Mouse (Mus musculus) kidney, postnatal 10 days (tissue): ENCODE data around the gene Il18r1.

Experiments
- DNase-seq: peaks from one replicate; pipeline ENCODE4 v3.0.0; 2021; ENCODE audit warnings: mixed read lengths

Gene Il18r1

DNA sequence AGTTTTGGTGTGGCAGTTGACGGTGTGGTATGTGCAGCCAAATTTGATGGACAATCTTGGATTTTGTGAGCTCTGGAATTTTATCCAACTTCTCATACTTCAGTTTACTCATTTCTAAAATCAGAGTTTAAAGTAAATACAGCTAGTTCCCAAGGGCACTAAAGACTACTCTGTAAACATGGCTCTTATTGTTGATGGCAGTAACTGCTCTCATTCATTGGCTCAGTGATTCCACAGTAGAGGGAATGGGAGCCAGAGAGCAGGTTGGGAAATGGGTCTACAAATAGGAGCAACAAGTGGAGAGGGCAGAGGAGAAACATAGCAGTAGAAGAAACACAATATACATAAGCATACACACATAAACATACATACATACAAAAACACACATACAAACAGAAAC is 34.4 kb downstream of the Il18r1 start:
- no peak for DNase-seq

- no peak for DNase-seq
Measured at GRCm38 (mm10) chr1:40501126-40501525, 35.8 kb downstream of the Il18r1 start.

GRCm38 (mm10) chr1:40501546-40502398 is 36.4 kb downstream of the Il18r1 start:
- DNase-seq: no peak

GRCm38 (mm10) chr1:40504548-40504947 is 39.2 kb downstream of the Il18r1 start:
- no peak for DNase-seq

- no peak for DNase-seq
Measured at GRCm38 (mm10) chr1:40514851-40515585, 49.7 kb downstream of the Il18r1 start, which contains the start of gene Il18rap. TSS of gene Il18rap (plus strand) at chr1:40515362.

DNA sequence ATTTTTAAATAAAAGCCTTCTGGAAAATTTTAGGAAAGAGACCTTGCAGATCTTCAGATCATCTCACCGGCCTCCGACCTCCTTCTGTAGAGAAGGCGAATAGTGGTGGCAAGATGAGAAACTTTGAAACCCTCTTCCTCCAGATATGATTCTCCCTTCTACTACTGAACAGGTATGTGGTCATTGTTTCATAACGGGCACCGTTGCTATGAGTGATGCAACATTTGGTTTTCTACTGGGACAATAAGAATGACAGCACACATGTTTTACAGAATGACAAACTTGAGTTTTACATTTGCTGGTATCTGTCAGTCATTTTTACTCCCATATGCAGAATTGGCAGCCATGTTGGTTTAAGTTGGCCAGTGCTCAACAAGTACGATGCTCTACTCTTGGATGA is 51.0 kb downstream of the Il18r1 start:
- DNase-seq: no peak

GRCm38 (mm10) chr1:40522918-40523317 is 57.6 kb downstream of the Il18r1 start:
- no peak for DNase-seq

DNA sequence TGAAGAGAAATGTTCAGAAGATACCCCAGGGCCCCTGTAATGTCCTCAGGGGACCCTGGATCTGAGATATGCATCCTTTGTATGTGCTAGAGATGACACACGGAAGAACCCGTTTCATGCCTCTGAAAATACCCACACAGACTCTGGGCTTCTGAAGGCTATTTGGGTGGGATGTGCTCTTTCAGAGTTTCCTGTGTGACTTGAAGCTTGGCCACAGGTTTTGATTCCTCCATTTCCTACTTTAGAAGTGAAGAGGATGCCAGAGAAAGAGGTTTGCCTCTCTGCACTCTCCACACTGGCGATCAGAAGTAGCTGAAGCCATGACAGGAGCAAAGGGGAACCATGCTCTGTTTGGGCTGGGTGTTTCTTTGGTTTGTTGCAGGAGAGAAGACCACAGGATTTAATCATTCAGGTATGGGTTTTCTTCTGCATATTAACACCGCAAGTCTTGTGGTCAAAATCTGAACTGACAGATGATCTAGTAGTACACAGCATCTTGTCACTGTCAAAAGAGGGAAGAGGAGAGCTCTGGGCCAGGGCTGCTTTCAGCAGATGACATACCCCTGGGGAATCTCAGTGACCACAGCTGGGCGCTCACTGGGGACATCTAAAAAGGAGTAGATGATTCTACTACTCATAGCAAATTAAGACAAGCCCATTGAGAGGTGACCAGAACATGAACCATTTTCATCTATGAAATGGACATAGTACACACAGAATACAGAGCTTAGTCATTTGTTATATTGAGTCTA is 58.8 kb downstream of the Il18r1 start:
- no peak for DNase-seq

DNA sequence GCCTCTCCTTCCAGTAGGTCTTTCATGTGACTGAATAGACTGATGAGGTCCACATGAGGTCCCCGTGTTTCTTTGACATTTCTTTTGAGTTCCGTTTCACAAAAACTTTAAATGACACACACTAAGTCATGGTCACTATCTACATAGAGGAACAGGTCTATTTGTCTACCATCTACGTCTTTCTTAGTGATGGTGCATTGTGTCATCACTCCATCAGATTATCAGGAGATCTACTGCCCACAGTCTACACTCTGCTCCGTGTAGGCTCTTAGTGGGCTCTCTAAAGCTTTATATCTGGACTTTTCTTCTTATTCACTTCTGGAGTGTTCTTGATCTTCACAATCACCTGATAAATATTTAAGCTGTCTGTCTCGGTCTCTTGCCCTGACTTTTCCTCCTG is 63.9 kb downstream of the Il18r1 start:
- DNase-seq: no peak

DNA sequence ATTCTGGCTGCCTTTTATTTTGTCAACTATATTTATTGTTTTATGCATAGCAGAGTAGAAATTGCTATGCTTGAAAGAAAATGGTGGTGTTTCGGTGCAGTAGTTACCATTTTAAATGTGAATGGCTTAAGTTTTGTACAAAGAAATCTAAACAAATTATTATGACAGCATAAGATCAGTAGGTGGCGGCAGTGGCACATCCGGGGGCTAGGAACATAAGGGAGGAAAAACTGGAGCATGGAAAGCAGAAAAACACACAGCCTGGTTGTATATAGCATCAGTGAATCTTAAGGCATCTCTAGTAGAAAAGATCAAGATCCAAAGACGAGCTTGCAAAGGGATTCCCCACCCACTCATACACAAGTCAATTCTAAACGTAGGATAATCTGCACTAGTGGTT is 72.2 kb downstream of the Il18r1 start:
- peak; percentile 7 for DNase-seq

DNA sequence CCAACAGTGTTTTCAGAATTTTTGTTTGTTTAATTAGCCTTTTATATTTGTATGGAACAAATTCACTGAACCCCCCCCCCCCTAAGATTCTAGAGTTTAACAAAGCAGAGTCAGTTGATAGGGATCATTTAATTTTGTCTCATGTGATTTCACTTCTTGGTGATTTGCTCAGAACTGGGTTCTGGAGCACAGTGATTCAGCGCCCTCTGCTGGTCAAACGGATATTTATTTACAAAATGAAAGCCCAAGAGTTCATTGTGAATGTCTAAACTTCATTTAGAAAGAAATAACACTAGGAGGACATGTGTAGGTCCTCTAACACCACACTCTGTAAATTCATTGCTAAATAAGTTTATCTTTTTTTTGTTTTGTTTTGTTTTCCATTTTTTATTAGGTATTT is 79.3 kb downstream of the Il18r1 start:
- DNase-seq: peak; percentile 74

DNA sequence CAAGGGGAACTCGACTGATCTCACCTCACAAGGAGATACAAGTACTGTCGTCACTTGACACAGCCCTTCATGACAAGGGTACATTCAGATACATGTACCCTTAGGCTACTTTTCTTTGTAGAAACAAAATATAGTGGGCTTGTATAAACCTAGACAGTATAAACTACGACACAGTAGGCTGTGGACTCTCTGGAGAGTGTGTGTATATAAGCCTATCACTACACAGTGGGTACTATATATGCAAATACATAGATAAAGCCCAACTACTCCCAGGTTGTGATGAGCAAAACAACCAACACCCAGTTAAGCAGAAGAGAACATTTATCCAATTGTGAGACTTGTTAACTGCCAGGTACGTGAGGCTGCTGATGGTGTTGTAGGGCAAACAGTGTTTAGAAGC is 81.3 kb downstream of the Il18r1 start:
- DNase-seq: no peak

DNA sequence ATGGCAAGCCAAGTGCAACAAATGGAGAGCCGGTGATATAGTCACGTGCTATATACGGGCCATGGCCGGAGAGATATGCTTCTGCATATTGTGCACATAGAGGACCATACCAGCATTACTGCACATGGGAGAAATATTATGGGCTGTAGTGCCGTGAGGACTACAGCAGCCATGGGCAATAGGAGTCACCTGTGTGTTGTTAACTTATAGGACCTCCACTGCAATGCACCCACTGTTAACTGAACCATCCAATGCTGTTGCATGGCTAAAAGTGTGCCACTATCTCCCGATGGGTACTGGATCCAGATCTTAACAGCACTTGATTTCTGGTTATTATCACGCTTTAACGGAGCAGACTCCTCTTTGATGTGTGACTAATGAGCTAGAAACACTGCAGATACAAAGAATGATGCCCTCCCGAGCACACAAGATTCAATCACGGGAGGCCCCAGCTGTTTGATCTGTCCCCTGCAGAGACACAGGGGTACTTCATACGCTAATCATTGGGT is 81.8 kb downstream of the Il18r1 start:
- no peak for DNase-seq

- DNase-seq: no peak
Measured at GRCm38 (mm10) chr1:40547762-40548161, 82.4 kb downstream of the Il18r1 start.
